Mouse (Mus musculus): ENCODE data around the gene Palb2.

GRCm38 (mm10) chr7:122065656-122066055 lies 67.1 kb downstream of the Palb2 start:
- TF ChIP-seq CTCF (IDR thresholded peaks at IDR 0.05; ENCODE audit: control insufficient read depth, insufficient read depth, insufficient replicate concordance, low read depth, low read length): no peak
- TF ChIP-seq POLR2A (IDR thresholded peaks at IDR 0.05; ENCODE audit: control insufficient read depth, low read depth, low read length): no peak

Data from testis, adult 2 months (tissue).